Mouse (Mus musculus): Measurements from ENCODE around the gene Galntl6.
A peak's percentile ranks its signal among the peaks of the same experiment; 100 is the strongest.

The Galntl6 gene

DNA sequence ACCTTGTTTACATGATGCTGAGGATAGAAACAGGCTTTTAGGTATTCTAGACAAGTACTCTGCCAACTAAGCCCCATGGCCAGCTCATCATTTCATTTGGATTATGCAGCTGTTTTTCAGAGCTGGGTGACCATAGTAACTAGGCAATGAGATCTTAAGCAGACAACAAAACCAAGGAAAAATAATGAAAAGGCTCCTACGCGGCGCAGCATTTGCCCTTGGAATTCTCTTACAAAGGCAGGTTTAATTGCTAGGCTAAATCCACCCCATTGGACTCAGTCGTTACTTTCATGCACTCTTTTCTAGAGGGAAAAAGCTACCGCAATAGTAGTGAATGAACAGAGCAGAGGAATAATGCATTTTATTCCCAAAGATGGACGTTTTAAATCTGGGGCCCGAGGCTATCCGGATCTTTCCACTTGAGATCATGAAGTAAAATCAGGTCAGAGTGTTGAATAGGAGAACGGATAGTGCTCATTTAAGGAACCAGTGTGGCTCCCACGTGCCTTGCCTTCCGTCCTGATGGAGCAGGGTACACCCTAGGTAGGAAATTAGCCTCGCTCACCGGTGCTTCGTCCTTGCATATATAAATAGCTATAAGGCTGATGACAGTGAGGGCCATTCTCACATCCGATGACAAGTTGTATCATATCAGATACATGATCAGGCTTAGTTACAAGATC is 1076.1 kb downstream of the Galntl6 start:
- H3K4me3 ChIP-seq (replicated peaks; ENCODE audit: low read length) = no peak overlapping the region
- H3K36me3 ChIP-seq (ENCODE audit: insufficient read depth, low read length) = no peaks in the 10 kb centered on the region
- 0 out of 2 replicates have a peak, but pooled peaks cover 2% of the 10 kb centered on the region for H3K9me3 ChIP-seq (ENCODE audit: low read length)
- H3K4me1 ChIP-seq (replicated peaks; ENCODE audit: low read depth, low read length) = no peaks in the 10 kb centered on the region
- TF ChIP-seq CTCF (conservative IDR thresholded peaks at IDR 0.05; ENCODE audit: low read length) (no peak), POU5F1 (IDR thresholded peaks at IDR 0.05; ENCODE audit: borderline replicate concordance, low read length) (no peak), NANOG (IDR thresholded peaks at IDR 0.05; ENCODE audit: borderline replicate concordance, low read length) (no peak)
- H3K27me3 ChIP-seq (ENCODE audit: insufficient read depth, low read length) = no peaks in the 10 kb centered on the region

GRCm38 (mm10) chr8:57823151-57823550 is 1089.3 kb downstream of the Galntl6 start:
- Histone ChIP-seq H3K4me1 (replicated peaks; ENCODE audit: low read depth, low read length) (no peaks in the 10 kb centered on the region), H3K36me3 (ENCODE audit: insufficient read depth, low read length) (no peaks in the 10 kb centered on the region), H3K27me3 (ENCODE audit: insufficient read depth, low read length) (no peaks in the 10 kb centered on the region), H3K4me3 (replicated peaks; ENCODE audit: low read length) (no peak overlapping the region), H3K9me3 (ENCODE audit: low read length) (no peaks in the 10 kb centered on the region)
- TF ChIP-seq NANOG (IDR thresholded peaks at IDR 0.05; ENCODE audit: borderline replicate concordance, low read length) (no peak), POU5F1 (IDR thresholded peaks at IDR 0.05; ENCODE audit: borderline replicate concordance, low read length) (no peak)

DNA sequence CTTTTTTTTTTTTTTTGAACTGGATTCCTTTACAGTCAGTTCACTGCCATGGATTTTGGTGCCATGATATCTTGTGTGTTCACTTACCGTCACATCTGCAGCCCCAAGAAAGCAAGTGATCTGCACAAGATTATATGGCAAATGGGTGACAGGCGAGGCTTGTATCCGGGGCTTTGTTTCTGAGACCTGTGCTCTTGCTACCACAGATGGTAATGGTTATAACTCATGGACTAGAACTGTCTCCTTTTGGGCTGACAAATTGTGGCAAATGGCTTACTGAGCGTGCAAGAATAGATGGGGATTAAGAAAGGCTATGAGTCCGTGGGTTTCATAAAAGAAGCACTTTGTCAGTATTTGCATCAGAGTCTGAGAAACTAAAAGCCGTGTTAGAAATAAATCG is 1096.4 kb downstream of the Galntl6 start:
- Histone ChIP-seq H3K27me3 (ENCODE audit: insufficient read depth, low read length) (no peaks in the 10 kb centered on the region), H3K9me3 (ENCODE audit: low read length) (no peaks in the 10 kb centered on the region), H3K36me3 (ENCODE audit: insufficient read depth, low read length) (no peaks in the 10 kb centered on the region), H3K4me1 (replicated peaks; ENCODE audit: low read depth, low read length) (no peaks in the 10 kb centered on the region), H3K4me3 (replicated peaks; ENCODE audit: low read length) (no peak overlapping the region)
- TF ChIP-seq CTCF (conservative IDR thresholded peaks at IDR 0.05; ENCODE audit: low read length) (no peak), POU5F1 (IDR thresholded peaks at IDR 0.05; ENCODE audit: borderline replicate concordance, low read length) (no peak), NANOG (IDR thresholded peaks at IDR 0.05; ENCODE audit: borderline replicate concordance, low read length) (no peak)

GRCm38 (mm10) chr8:57807060-57807459 is 1105.4 kb downstream of the Galntl6 start:
- H3K27me3 ChIP-seq (ENCODE audit: insufficient read depth, low read length) = no peaks in the 10 kb centered on the region; the same call in 1 of the 2 replicates
- 0 out of 2 replicates have a peak, but pooled peaks cover 3% of the 10 kb centered on the region for H3K4me1 ChIP-seq (replicated peaks; ENCODE audit: low read depth, low read length)
- no peaks in the 10 kb centered on the region for H3K36me3 ChIP-seq (ENCODE audit: insufficient read depth, low read length)
- TF ChIP-seq NANOG (IDR thresholded peaks at IDR 0.05; ENCODE audit: borderline replicate concordance, low read length) (no peak), POU5F1 (IDR thresholded peaks at IDR 0.05; ENCODE audit: borderline replicate concordance, low read length) (no peak), CTCF (conservative IDR thresholded peaks at IDR 0.05; ENCODE audit: low read length) (no peak)
- no peak overlapping the region for H3K4me3 ChIP-seq (replicated peaks; ENCODE audit: low read length)
- no peaks in the 10 kb centered on the region for H3K9me3 ChIP-seq (ENCODE audit: low read length)

- Histone ChIP-seq H3K36me3 (ENCODE audit: insufficient read depth, low read length) (no peaks in the 10 kb centered on the region), H3K9me3 (ENCODE audit: low read length) (no peaks in the 10 kb centered on the region), H3K4me1 (replicated peaks; ENCODE audit: low read depth, low read length) (peaks cover 4% of the 10 kb centered on the region; the same call in 1 of the 2 replicates), H3K4me3 (replicated peaks; ENCODE audit: low read length) (no peak overlapping the region), H3K27me3 (ENCODE audit: insufficient read depth, low read length) (no peaks in the 10 kb centered on the region; the same call in 1 of the 2 replicates)
- TF ChIP-seq NANOG (IDR thresholded peaks at IDR 0.05; ENCODE audit: borderline replicate concordance, low read length) (no peak), POU5F1 (IDR thresholded peaks at IDR 0.05; ENCODE audit: borderline replicate concordance, low read length) (no peak), CTCF (conservative IDR thresholded peaks at IDR 0.05; ENCODE audit: low read length) (no peak)
These were observed 1107.3 kb downstream of the Galntl6 start for GRCm38 (mm10) chr8:57805094-57805493.

- no peaks in the 10 kb centered on the region for H3K36me3 ChIP-seq (ENCODE audit: insufficient read depth, low read length)
- no peak for TF ChIP-seq NANOG (IDR thresholded peaks at IDR 0.05; ENCODE audit: borderline replicate concordance, low read length)
- no peak for TF ChIP-seq CTCF (conservative IDR thresholded peaks at IDR 0.05; ENCODE audit: low read length)
- TF ChIP-seq POU5F1 (IDR thresholded peaks at IDR 0.05; ENCODE audit: borderline replicate concordance, low read length) = no peak
- no peak overlapping the region for H3K4me3 ChIP-seq (replicated peaks; ENCODE audit: low read length)
These were observed 1108.6 kb downstream of the Galntl6 start for GRCm38 (mm10) chr8:57803821-57804220.

DNA sequence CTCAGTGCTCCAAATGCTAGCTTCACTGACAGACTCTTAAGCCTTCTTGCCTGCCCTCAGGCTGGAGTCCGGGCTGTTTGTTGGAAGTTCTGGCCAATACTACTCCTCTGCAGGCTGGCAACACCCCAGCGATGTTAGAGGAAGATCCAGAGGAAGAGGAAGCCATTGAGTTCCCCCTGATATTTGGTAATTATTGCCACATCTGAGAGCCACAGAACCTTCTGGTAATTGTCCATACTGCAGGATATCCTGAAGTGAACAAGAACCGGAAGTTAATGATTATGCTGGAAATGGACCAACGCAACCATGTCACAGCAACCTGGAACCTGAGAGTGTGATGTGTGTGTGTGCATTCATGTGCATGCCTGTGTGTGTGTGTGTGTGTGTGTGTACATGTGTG is 1111.2 kb downstream of the Galntl6 start:
- Histone ChIP-seq H3K9me3 (ENCODE audit: low read length) (no peaks in the 10 kb centered on the region), H3K36me3 (ENCODE audit: insufficient read depth, low read length) (no peaks in the 10 kb centered on the region), H3K4me3 (replicated peaks; ENCODE audit: low read length) (no peak overlapping the region), H3K27me3 (ENCODE audit: insufficient read depth, low read length) (0 out of 2 replicates have a peak, but pooled peaks cover 3% of the 10 kb centered on the region), H3K4me1 (replicated peaks; ENCODE audit: low read depth, low read length) (peaks cover 10% of the 10 kb centered on the region)
- TF ChIP-seq POU5F1 (IDR thresholded peaks at IDR 0.05; ENCODE audit: borderline replicate concordance, low read length) (no peak), NANOG (IDR thresholded peaks at IDR 0.05; ENCODE audit: borderline replicate concordance, low read length) (no peak), CTCF (conservative IDR thresholded peaks at IDR 0.05; ENCODE audit: low read length) (no peak)

More at GRCm38 (mm10) chr8:57803821-57804220, 1108.6 kb downstream of the Galntl6 start:
- no peaks in the 10 kb centered on the region for H3K9me3 ChIP-seq (ENCODE audit: low read length)
- no peaks in the 10 kb centered on the region; the same call in 1 of the 2 replicates for H3K27me3 ChIP-seq (ENCODE audit: insufficient read depth, low read length)
- H3K4me1 ChIP-seq (replicated peaks; ENCODE audit: low read depth, low read length) = peaks cover 11% of the 10 kb centered on the region

DNA sequence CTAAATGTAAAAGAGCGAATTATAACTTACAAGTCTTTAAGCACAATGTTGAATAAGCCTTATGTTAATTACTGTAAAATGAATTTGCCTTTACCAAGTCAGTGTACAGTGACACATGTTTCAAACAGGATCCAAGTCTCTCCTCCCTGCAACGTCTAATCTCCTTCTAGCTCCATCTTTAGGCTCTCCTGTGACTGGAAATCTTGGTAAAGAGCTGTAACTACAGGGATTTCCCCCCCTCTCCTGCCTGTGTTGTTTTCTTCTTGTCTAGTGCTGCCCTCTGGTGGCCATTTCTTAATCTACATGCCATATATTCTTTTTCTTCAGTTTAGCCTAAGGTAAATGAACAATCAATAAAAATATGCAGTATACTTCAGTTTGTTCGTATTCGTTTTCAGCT is 1112.1 kb downstream of the Galntl6 start:
- 0 out of 2 replicates have a peak, but pooled peaks cover 7% of the 10 kb centered on the region for H3K27me3 ChIP-seq (ENCODE audit: insufficient read depth, low read length)
- peaks cover 8% of the 10 kb centered on the region for H3K4me1 ChIP-seq (replicated peaks; ENCODE audit: low read depth, low read length)
- TF ChIP-seq CTCF (conservative IDR thresholded peaks at IDR 0.05; ENCODE audit: low read length) (peak; percentile 49), NANOG (IDR thresholded peaks at IDR 0.05; ENCODE audit: borderline replicate concordance, low read length) (no peak)
- H3K9me3 ChIP-seq (ENCODE audit: low read length) = no peaks in the 10 kb centered on the region
- H3K4me3 ChIP-seq (replicated peaks; ENCODE audit: low read length) = no peak overlapping the region
- no peaks in the 10 kb centered on the region for H3K36me3 ChIP-seq (ENCODE audit: insufficient read depth, low read length)

Measured in E14TG2a.4 (cell line).